Mouse (Mus musculus): ENCODE data around the gene Olfr1410.

Gene Olfr1410

GRCm38 (mm10) chr1:92640393-92640792 lies 34.8 kb downstream of the Olfr1410 start:
- no peak for DNase-seq (ENCODE audit: low spot score in 2 of 2)

DNA sequence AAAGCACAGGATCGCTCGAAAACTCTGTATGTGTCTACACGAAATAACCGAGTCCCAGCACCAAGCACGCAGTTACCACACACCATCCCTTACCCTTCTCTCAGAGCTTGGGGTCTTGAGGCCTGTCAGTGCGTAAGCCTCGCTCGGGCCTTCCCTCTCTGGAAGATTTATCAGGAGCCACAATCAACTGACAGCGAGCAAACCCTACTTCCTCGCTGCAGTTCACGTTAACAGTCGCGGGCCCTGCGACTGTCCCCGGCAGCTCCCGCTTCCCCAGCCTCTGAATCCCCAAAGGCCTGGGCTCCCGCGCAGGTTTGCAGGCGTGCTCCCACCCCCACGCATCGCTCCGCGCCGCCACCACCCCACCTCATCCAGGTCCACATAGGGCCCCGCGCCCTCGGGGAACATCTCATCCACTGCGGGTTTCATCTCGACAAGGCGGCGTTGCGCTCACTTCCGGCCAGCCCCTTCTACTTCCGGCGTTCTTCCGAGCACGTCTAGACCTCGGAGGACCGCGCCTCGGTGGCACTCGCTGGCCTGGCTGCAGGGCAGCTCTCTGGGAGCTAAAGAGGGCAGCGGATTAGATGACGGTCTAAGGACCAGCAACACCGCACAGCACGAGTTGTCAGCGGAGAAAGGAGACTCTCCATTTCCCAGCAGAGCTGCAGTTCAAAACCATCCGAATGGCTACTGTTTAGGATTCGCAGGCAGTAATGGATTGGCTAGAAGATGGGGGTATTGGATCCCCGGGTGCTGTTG lies 36.1 kb downstream of the Olfr1410 start, which contains the start of gene Cops9:
Cops9 (minus strand) TSS at position 472 of the 759 bp plus-strand sequence.
- peak; percentile 87 to 92 for DNase-seq (ENCODE audit: low spot score in 2 of 2)

GRCm38 (mm10) chr1:92643691-92644090 lies 38.1 kb downstream of the Olfr1410 start:
- DNase-seq (ENCODE audit: low spot score in 2 of 2), result no peak

GRCm38 (mm10) chr1:92644916-92645315 lies 39.3 kb downstream of the Olfr1410 start:
- no peak for DNase-seq (ENCODE audit: low spot score in 2 of 2)

DNA sequence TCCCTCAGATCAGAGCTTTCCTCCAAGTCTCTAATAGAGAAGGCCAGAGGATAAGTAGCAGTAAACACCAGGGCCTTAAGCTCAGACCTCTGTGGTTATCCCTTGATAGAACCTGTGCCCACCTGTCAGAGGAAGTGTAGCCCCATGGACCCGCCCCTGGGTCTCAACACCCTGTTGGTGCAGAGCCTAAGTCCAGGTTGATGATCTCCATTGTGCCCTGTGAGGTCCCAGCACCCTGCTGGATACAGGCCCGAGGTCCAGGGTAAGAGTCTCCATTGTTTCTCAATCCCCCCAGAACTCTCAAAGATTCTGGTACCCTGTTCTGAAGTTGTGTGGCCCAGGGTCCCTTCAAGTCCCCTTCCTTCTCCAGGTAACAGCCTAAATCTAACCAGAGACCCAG lies 40.5 kb downstream of the Olfr1410 start:
- no peak for DNase-seq (ENCODE audit: low spot score in 2 of 2)

DNA sequence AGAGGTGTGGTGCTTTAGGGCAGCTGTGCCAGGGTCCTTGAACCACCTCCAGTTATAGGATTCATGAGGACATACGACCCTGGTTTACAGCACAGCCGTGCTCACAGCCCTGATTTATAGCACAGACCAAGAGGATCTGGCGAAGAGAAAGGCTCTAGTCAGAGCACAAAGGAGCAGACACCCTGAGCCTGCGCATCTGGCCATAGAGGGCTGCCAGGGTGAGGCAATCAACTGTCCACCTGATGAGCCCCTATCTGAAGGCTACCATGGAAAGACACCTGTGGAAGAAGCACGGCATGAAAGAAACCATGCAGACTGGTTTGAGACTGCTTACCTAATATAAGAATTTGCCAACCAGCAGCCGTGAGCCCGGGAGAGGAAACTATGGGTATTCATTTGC lies 41.0 kb downstream of the Olfr1410 start:
- DNase-seq (ENCODE audit: low spot score in 2 of 2), result no peak

DNA sequence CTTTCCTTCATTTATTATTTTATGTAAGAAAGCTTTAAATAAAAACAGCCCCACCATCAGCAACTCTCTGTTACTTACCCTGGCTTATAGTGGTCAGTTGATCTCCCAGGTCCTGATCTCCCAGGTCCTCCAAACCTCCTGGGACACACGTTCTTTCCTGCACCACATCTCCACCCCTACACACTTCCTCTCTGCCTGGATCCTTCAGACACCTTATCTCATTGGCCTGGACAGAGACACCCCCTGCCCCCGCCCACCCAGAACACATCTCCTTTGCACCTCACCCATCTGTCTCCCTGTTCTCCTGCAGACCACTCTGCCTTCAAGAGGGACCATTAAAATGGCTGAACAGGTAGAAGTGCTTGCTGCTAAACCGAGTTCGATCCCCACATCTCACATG lies 41.4 kb downstream of the Olfr1410 start:
- no peak for DNase-seq (ENCODE audit: low spot score in 2 of 2)

- peak; percentile 80 to 83 for DNase-seq (ENCODE audit: low spot score in 2 of 2)
Measured at GRCm38 (mm10) chr1:92647752-92648151, 42.2 kb downstream of the Olfr1410 start.

DNA sequence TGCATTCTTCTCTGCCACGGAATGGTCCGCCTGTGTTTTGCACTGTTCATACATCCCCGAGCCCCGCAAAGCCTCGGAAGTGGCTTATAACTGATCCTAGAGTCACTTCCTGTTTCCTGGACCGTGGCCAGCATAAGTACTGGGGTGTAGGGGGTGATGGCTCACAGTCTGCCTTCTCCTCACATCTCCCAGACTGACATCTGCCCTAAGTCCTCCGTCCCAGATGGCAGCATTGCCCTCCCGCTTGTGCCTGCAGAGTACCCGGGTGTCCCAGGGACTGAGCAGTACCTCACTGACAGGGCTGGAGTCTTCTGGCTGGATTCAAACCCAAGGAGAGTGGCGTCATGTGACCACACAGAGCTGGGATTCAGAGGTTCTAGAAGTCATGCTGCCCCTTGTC lies 42.6 kb downstream of the Olfr1410 start:
- DNase-seq (ENCODE audit: low spot score in 2 of 2), result no peak

DNA sequence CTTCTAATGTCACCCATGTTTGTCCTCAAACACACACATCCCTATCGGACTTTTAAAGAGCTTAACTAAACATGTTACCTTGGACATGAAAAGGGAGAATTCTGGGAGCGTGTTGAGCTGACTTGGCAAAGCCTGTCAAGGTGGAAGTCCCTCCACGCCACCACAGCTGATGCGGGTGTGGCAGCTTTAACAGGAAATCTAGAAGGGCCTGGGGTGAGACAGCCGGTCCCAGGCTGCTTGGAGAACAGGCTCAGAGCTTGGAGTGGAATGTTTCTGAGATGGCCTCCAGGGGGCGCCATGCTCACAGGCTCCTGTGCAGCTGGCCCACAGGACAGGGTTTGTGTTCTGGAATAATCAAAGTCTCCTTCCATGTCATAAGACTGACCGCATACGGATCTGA lies 43.1 kb downstream of the Olfr1410 start, which contains the start of gene Otos:
Otos (minus strand) TSS at position 169 of the 400 bp plus-strand sequence.
- DNase-seq (ENCODE audit: low spot score in 2 of 2), result peak; percentile 76 to 78

DNA sequence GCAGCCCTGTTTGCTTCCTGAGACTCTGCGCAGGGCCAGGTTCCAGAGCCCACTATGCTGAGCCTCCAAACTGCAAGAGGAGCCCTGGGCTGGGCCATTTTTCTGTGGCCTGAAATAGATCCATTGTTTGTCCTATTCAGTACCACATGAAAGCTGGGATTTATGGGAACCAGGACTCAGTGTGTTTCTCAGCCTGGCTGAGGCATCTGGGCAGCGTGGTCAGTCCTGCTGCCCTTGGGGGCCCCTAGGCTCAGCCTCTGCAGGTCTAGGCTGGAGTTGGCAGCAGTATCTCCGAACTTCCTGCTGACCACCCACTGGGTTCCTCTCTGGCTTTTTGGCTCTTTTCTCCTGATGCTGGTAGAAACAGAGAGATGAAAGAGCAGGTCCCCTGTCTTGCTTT lies 45.9 kb downstream of the Olfr1410 start:
- DNase-seq (ENCODE audit: low spot score in 2 of 2), result no peak

DNA sequence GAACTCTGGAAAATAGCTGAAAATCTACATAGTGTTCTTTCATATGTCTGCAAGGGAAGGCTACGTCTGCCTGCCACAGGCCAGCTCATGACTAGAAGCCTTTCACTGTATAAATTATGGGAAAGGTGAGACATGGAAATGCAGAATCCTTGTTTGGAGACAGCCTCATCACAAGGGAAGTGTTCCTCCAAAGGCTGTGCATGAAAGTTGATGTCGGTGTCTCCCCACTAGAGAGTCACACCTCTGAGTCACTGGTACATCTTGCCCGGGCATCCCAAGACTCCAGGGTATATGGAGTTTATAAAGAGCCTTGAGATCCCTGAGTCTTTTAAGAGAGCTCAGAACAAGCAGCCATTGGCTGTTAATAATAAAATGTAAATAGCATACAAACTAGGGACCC lies 47.6 kb downstream of the Olfr1410 start:
- no peak for DNase-seq (ENCODE audit: low spot score in 2 of 2)

DNA sequence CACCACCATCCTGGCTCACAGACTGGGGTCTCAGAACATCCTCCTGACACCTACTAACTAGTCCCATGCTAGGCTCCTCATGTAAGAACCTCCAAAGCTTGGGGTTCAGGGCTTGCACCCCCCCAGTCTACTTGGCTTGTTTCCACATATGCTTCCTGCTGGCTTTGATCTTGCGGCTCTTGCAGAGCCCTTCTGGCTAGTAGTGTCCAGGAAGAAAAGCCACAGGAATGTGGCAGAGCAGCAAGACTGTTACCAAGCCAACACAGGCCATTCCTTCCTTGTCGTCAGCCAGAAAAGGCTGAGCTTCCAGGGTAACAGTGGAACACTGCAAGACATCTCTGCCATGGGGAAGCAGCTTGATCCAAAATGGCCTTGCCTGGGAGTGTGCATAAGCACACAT lies 49.1 kb downstream of the Olfr1410 start:
- no peak for DNase-seq (ENCODE audit: low spot score in 2 of 2)

GRCm38 (mm10) chr1:92657025-92657820 lies 51.6 kb downstream of the Olfr1410 start:
- DNase-seq (ENCODE audit: low spot score in 2 of 2), result no peak

- DNase-seq (ENCODE audit: low spot score in 2 of 2), result no peak
Measured at GRCm38 (mm10) chr1:92659392-92659791, 53.8 kb downstream of the Olfr1410 start.

Data from right cerebral cortex, adult 2 months (tissue).